Mouse (Mus musculus): ENCODE data around the gene Washc3.

DNA sequence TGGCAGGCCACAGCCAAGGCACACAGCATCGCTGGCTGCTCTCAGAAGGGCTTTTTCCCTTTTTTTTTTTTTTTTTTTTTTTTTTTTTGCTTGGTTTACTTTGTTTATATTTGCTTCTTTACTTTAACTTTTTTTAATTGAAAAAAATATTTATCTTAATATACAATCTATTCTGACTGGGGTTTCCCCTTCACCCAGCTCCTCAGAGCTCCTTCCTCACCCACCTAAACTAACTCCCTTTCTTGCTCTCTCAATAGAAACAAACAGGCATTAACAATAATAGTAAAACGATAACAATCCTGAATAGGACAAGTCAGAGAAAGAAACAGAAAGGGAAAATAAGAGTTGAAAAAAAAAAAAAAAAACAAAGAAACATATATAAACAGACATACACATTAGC lies 38.8 kb upstream of the Washc3 start:
- TF ChIP-seq CTCF (IDR thresholded peaks at IDR 0.05; ENCODE audit: borderline replicate concordance, insufficient read depth, low read depth, low read length) (no peak), POLR2A (IDR thresholded peaks at IDR 0.05; ENCODE audit: borderline replicate concordance, insufficient read depth, low read length) (no peak)

All from cerebellum, adult 2 months (tissue).